Mouse (Mus musculus): Measurements from ENCODE around the gene Gnb1l.

Gnb1l gene

GRCm38 (mm10) chr16:18547891-18548290 is 49.4 kb downstream of the Gnb1l start:
- DNase-seq (ENCODE audit: low spot score) = peak; percentile 35

GRCm38 (mm10) chr16:18551604-18552003 is 53.1 kb downstream of the Gnb1l start:
- DNase-seq (ENCODE audit: low spot score) = no peak

- no peak for DNase-seq (ENCODE audit: low spot score)
These were observed 53.7 kb downstream of the Gnb1l start for GRCm38 (mm10) chr16:18552106-18552710.

GRCm38 (mm10) chr16:18554721-18555120 is 56.2 kb downstream of the Gnb1l start:
- no peak for DNase-seq (ENCODE audit: low spot score)

GRCm38 (mm10) chr16:18555235-18555935 is 56.9 kb downstream of the Gnb1l start:
- no peak for DNase-seq (ENCODE audit: low spot score)

- DNase-seq (ENCODE audit: low spot score) = no peak
These were observed 57.9 kb downstream of the Gnb1l start for GRCm38 (mm10) chr16:18556461-18556860.

- no peak for DNase-seq (ENCODE audit: low spot score)
These were observed 66.0 kb downstream of the Gnb1l start for GRCm38 (mm10) chr16:18564472-18564871.

GRCm38 (mm10) chr16:18568599-18568998 is 70.1 kb downstream of the Gnb1l start:
- no peak for DNase-seq (ENCODE audit: low spot score)

GRCm38 (mm10) chr16:18574196-18574595 is 75.7 kb downstream of the Gnb1l start:
- no peak for DNase-seq (ENCODE audit: low spot score)

- DNase-seq (ENCODE audit: low spot score) = no peak
These were observed 78.6 kb downstream of the Gnb1l start for GRCm38 (mm10) chr16:18577071-18577470.

GRCm38 (mm10) chr16:18577599-18578160 is 79.2 kb downstream of the Gnb1l start:
- DNase-seq (ENCODE audit: low spot score) = no peak

- no peak for DNase-seq (ENCODE audit: low spot score)
These were observed 81.9 kb downstream of the Gnb1l start for GRCm38 (mm10) chr16:18580389-18580788.

GRCm38 (mm10) chr16:18581050-18581622 is 82.6 kb downstream of the Gnb1l start:
- DNase-seq (ENCODE audit: low spot score) = no peak

GRCm38 (mm10) chr16:18581623-18582205 is 83.2 kb downstream of the Gnb1l start:
- DNase-seq (ENCODE audit: low spot score) = no peak

- no peak for DNase-seq (ENCODE audit: low spot score)
These were observed 84.1 kb downstream of the Gnb1l start for GRCm38 (mm10) chr16:18582426-18583148.

- DNase-seq (ENCODE audit: low spot score) = no peak
These were observed 84.7 kb downstream of the Gnb1l start for GRCm38 (mm10) chr16:18583169-18583568.

- no peak for DNase-seq (ENCODE audit: low spot score)
These were observed 85.3 kb downstream of the Gnb1l start for GRCm38 (mm10) chr16:18583673-18584357.

- DNase-seq (ENCODE audit: low spot score) = no peak
These were observed 86.5 kb downstream of the Gnb1l start for GRCm38 (mm10) chr16:18584901-18585510.

- DNase-seq (ENCODE audit: low spot score) = no peak
These were observed 87.2 kb downstream of the Gnb1l start for GRCm38 (mm10) chr16:18585676-18586075.

GRCm38 (mm10) chr16:18586076-18586905 is 87.8 kb downstream of the Gnb1l start:
- DNase-seq (ENCODE audit: low spot score) = no peak

Measured in urinary bladder, postnatal 25 days (tissue).